In the genomic region with DNA sequence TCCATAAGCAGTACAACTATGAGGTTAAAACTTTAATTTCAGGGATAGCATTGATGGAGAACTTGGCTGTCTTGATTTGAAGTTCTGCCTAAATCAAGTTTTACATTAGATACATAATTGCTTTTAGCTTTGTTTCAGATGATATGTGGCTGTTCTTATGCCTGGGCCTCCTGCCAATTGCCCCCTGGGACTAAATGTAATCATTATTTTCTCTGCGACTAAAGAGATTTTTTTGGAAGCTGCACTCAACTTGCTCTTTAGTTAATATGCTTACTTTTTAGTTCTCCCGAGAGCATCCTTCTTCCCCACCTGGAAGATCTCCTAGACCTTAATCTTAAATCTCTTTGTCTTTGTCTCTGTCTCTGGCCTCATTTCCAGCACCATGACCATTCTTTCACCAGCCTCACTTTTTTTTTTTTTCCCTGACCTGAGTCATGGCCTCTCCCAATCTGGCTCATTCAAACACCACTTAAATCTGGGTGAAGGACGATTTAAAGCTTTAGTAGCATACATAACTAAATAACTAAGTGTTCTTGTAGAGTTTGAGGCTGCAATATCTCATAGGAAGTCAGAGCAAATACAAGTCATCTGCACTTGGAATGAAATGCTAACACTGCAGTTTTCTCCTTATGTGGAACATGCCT, we compare ENCODE assay signal across 38 mouse cellular contexts. TPM values are rescaled to one million over a fixed set of nuclear protein-coding genes. Genes with fewer than 3 reads are reported as not detected.
DNase-seq lines count a peak whose midpoint lies in the region; ATAC-seq and TF ChIP-seq lines count a peak whose summit lies in the region.
"Had no signal": no experiment of that assay in that cellular context is flagged by ENCODE, and none has a peak within 500 bp of the region (broad histone marks: within the 10 kb centered on the region; RNA-seq: fewer than 3 reads in every experiment).

No protein-coding gene starts in this region.

- no peak for TF ChIP-seq CTCF in brain, embryonic 14.5 days (IDR thresholded peaks at IDR 0.05; ENCODE audit: borderline replicate concordance, extremely low read depth, insufficient read depth, insufficient read length)

- DNase-seq in embryonic facial prominence, embryonic 14.5 days (ENCODE audit: low spot score) = peak; percentile 77
- DNase-seq in embryonic facial prominence, embryonic 10.5 days (ENCODE audit: low spot score) = no peak
- peak; percentile 34 to 47 for DNase-seq in kidney, postnatal 4 days
- peak; percentile 66 for DNase-seq in 3T3-L1 (ENCODE audit: low read depth, low spot score)
- DNase-seq in brain, embryonic 14.5 days (ENCODE audit: low read depth) = peak; percentile 5
- DNase-seq in frontal cortex, postnatal 14 days (ENCODE audit: low spot score in 2 of 2) = no peak
- DNase-seq: adrenal gland, adult 8-10 months; cerebellum, adult 11-12 months; cerebellum, adult 9-11 months; embryo, embryonic 11 days; gastrocnemius, postnatal 14 days; heart, adult 11 months; kidney, adult 2 months; kidney, postnatal 14 days; left cerebral cortex, postnatal 4 days; lung, postnatal 4 days; right cerebral cortex, postnatal 25 days; thymus, adult 2 months; thymus, postnatal 36 days had no signal

- no peak overlapping the region for H3K4me2 ChIP-seq in embryonic facial prominence, embryonic 14.5 days (ENCODE audit: low read depth, low read length)
- no peak overlapping the region for H3K4me2 ChIP-seq in kidney, embryonic 16.5 days (replicated peaks; ENCODE audit: low read depth, low read length)
- H3K4me2 ChIP-seq: embryonic facial prominence, embryonic 13.5 days; forebrain, embryonic 12.5 days; heart, embryonic 15.5 days; hindbrain, embryonic 12.5 days; liver, embryonic 15.5 days; lung, embryonic 15.5 days; midbrain, embryonic 12.5 days had no signal

- WGBS in embryonic facial prominence, embryonic 14.5 days = 32% methylated on average over 3 of the region's 3 CpGs
- 68% methylated on average over 3 of the region's 3 CpGs for WGBS in embryonic facial prominence, embryonic 10.5 days
- 41% methylated on average over 3 of the region's 3 CpGs for WGBS in kidney, embryonic 16.5 days

- H3K9me3 ChIP-seq in embryonic facial prominence, embryonic 14.5 days (ENCODE audit: control insufficient read depth, low read length) = no peaks in the 10 kb centered on the region
- no peaks in the 10 kb centered on the region for H3K9me3 ChIP-seq in embryonic facial prominence, embryonic 10.5 days
- no peaks in the 10 kb centered on the region for H3K9me3 ChIP-seq in kidney, embryonic 16.5 days (ENCODE audit: low read length)
- H3K9me3 ChIP-seq: embryonic facial prominence, embryonic 13.5 days; forebrain, embryonic 12.5 days; heart, embryonic 10.5 days; heart, embryonic 15.5 days; hindbrain, embryonic 12.5 days; liver, embryonic 15.5 days; lung, embryonic 15.5 days; megakaryocyte, embryonic 14.5 days; midbrain, embryonic 12.5 days had no signal

- peak; percentile 41; the same call in 1 of the 2 replicates for ATAC-seq in embryonic facial prominence, embryonic 14.5 days (ENCODE audit: low read depth)
- no peak for ATAC-seq in kidney, embryonic 16.5 days (ENCODE audit: low FRiP score, low TSS enrichment)
- ATAC-seq in monocyte, adult 5-6 weeks (replicated peaks; ENCODE audit: insufficient number of reproducible peaks, low FRiP score, low TSS enrichment, poor library complexity, severe bottlenecking) = no peak

- no peak overlapping the region for H3K27ac ChIP-seq in embryonic facial prominence, embryonic 14.5 days (replicated peaks; ENCODE audit: low read depth, low read length)
- H3K27ac ChIP-seq in embryonic facial prominence, embryonic 10.5 days (replicated peaks) = no peak overlapping the region
- no peak overlapping the region for H3K27ac ChIP-seq in kidney, embryonic 16.5 days (ENCODE audit: low read length)
- H3K27ac ChIP-seq: forebrain, embryonic 12.5 days; heart, embryonic 10.5 days; heart, embryonic 15.5 days; hindbrain, embryonic 12.5 days; liver, embryonic 15.5 days; midbrain, embryonic 12.5 days had no signal

- no peak for TF ChIP-seq POLR2A in brain, embryonic 14.5 days (IDR thresholded peaks at IDR 0.05; ENCODE audit: borderline replicate concordance, extremely low read depth, insufficient read depth, insufficient read length, poor library complexity, severe bottlenecking)

- no peaks in the 10 kb centered on the region for H3K27me3 ChIP-seq in embryonic facial prominence, embryonic 14.5 days (replicated peaks; ENCODE audit: control insufficient read depth, insufficient read depth, low read length)
- no peaks in the 10 kb centered on the region for H3K27me3 ChIP-seq in embryonic facial prominence, embryonic 10.5 days (replicated peaks; ENCODE audit: low read depth, poor library complexity, severe bottlenecking)
- H3K27me3 ChIP-seq in kidney, embryonic 16.5 days (ENCODE audit: insufficient read depth, low read length) = no peaks in the 10 kb centered on the region
- H3K27me3 ChIP-seq: embryonic facial prominence, embryonic 13.5 days; forebrain, embryonic 12.5 days; heart, embryonic 15.5 days; hindbrain, embryonic 12.5 days; liver, embryonic 15.5 days; lung, embryonic 15.5 days; megakaryocyte, embryonic 14.5 days; midbrain, embryonic 12.5 days had no signal

- H3K4me3 ChIP-seq in embryonic facial prominence, embryonic 14.5 days (ENCODE audit: low read depth, low read length) = no peak overlapping the region
- H3K4me3 ChIP-seq in embryonic facial prominence, embryonic 10.5 days = no peak overlapping the region
- no peak overlapping the region for H3K4me3 ChIP-seq in kidney, embryonic 16.5 days (ENCODE audit: low read length)
- H3K4me3 ChIP-seq: embryonic facial prominence, embryonic 13.5 days; erythroblast, embryonic 14.5 days; forebrain, embryonic 12.5 days; heart, embryonic 10.5 days; heart, embryonic 15.5 days; hindbrain, embryonic 12.5 days; liver, embryonic 15.5 days; lung, embryonic 15.5 days; megakaryocyte, embryonic 14.5 days; midbrain, embryonic 12.5 days had no signal

- H3K4me1 ChIP-seq in embryonic facial prominence, embryonic 14.5 days (ENCODE audit: control insufficient read depth, insufficient read depth, low read length) = peaks cover 4% of the 10 kb centered on the region; the same call in 1 of the 2 replicates
- H3K4me1 ChIP-seq in embryonic facial prominence, embryonic 10.5 days = no peaks in the 10 kb centered on the region
- no peaks in the 10 kb centered on the region for H3K4me1 ChIP-seq in kidney, embryonic 16.5 days (ENCODE audit: insufficient read depth, low read length)
- H3K4me1 ChIP-seq: forebrain, embryonic 12.5 days; heart, embryonic 10.5 days; heart, embryonic 15.5 days; hindbrain, embryonic 12.5 days; liver, embryonic 15.5 days; lung, embryonic 15.5 days; megakaryocyte, embryonic 14.5 days; midbrain, embryonic 12.5 days had no signal

- no peaks in the 10 kb centered on the region for H3K36me3 ChIP-seq in embryonic facial prominence, embryonic 14.5 days (ENCODE audit: control insufficient read depth, insufficient read depth, low read length)
- H3K36me3 ChIP-seq in embryonic facial prominence, embryonic 10.5 days (replicated peaks) = no peaks in the 10 kb centered on the region
- H3K36me3 ChIP-seq in kidney, embryonic 16.5 days (ENCODE audit: insufficient read depth, low read length) = no peaks in the 10 kb centered on the region
- H3K36me3 ChIP-seq: embryonic facial prominence, embryonic 13.5 days; forebrain, embryonic 12.5 days; heart, embryonic 10.5 days; heart, embryonic 15.5 days; hindbrain, embryonic 12.5 days; liver, embryonic 15.5 days; lung, embryonic 15.5 days; midbrain, embryonic 12.5 days had no signal

- H3K9ac ChIP-seq in embryonic facial prominence, embryonic 14.5 days (ENCODE audit: low read depth, low read length) = no peak overlapping the region
- no peak overlapping the region for H3K9ac ChIP-seq in kidney, embryonic 16.5 days (replicated peaks; ENCODE audit: low read length)
- H3K9ac ChIP-seq: embryonic facial prominence, embryonic 13.5 days; forebrain, embryonic 12.5 days; heart, embryonic 15.5 days; hindbrain, embryonic 12.5 days; liver, embryonic 15.5 days; lung, embryonic 15.5 days; midbrain, embryonic 12.5 days had no signal

RNA-seq across cellular contexts. Expression of a gene that starts 23.5 kb away (rescaled TPM):
- polyA plus RNA-seq in embryonic facial prominence, embryonic 14.5 days (2014; fragmentation: Nextera tagmentation; extraction: Ambion mirVana) = 0.05 and 0.24 TPM in 2 replicates
- polyA plus RNA-seq in embryonic facial prominence, embryonic 10.5 days (2016; fragmentation: Nextera tagmentation; extraction: Ambion mirVana) = not detected in 2 replicates
- not detected in 2 replicates for polyA plus RNA-seq in kidney, embryonic 16.5 days (2015; fragmentation: Nextera tagmentation; extraction: Ambion mirVana)
- polyA plus RNA-seq in brain, embryonic 14.5 days (2012; rRNA removed) = not detected in 2 replicates
- total RNA-seq in monocyte, adult 5-6 weeks (2017) = not detected in 3 replicates
- total RNA-seq: adrenal gland, adult 8-10 months; gastrocnemius, postnatal 14 days; heart, postnatal 25 days; layer of hippocampus, adult 18-20 months; layer of hippocampus, postnatal 14 days; left cerebral cortex, postnatal 4 days; liver, adult 2 months; MEL; midbrain, postnatal 0 days had no signal
- polyA plus RNA-seq: erythroblast, embryonic 14.5 days; heart, embryonic 10.5 days; heart, embryonic 15.5 days; hindbrain, embryonic 12.5 days; kidney, adult 2 months; liver, adult 2 months; liver, embryonic 15.5 days; lung, embryonic 15.5 days; midbrain, embryonic 12.5 days; midbrain, postnatal 0 days; neural tube, embryonic 14.5 days; thymus, adult 2 months had no signal

RNA-seq across cellular contexts. Expression of a gene that starts 34.9 kb away (rescaled TPM):
- 41.9 and 42.5 TPM in 2 replicates for polyA plus RNA-seq in embryonic facial prominence, embryonic 14.5 days (2014; fragmentation: Nextera tagmentation; extraction: Ambion mirVana)
- 40.0 and 43.7 TPM in 2 replicates for polyA plus RNA-seq in embryonic facial prominence, embryonic 10.5 days (2016; fragmentation: Nextera tagmentation; extraction: Ambion mirVana)
- polyA plus RNA-seq in kidney, embryonic 16.5 days (2015; fragmentation: Nextera tagmentation; extraction: Ambion mirVana) = 36.3 and 40.4 TPM in 2 replicates
- 60.7 and 73.8 TPM in 2 replicates for polyA plus RNA-seq in brain, embryonic 14.5 days (2012; rRNA removed)
- 253 to 309 TPM (median 288 TPM) in 3 replicates for total RNA-seq in monocyte, adult 5-6 weeks (2017)

Comparison
In these comparisons a context has a peak if more than half of its experiments do, and no peak if none do; other contexts are left out.
1. DNase-seq: peak in embryonic facial prominence, embryonic 14.5 days (single experiment), kidney, postnatal 4 days (2 of 2), 3T3-L1 (single experiment) and brain, embryonic 14.5 days (single experiment); none in embryonic facial prominence, embryonic 10.5 days (single experiment) and frontal cortex, postnatal 14 days (0 of 2).